Mouse (Mus musculus) forebrain, embryonic 13.5 days (tissue): ENCODE data around the gene Mfge8. TPM values are rescaled to one million over a fixed set of nuclear protein-coding genes. Genes with fewer than 3 reads are reported as not detected.
A peak's percentile ranks its signal among the peaks of the same experiment; 100 is the strongest.

Source experiments
- ATAC-seq: fragments of 200-750 bp; cut with Nextera tagmentation; 2 replicates; pipeline ENCODE4 v1.8.0; 2017
- H3K27ac ChIP-seq: fragments of 300-500 bp; sonication (generic); 2 replicates; pipeline ENCODE4 v1.5.1; 2015; ENCODE audit warnings: inconsistent platforms, mild to moderate bottlenecking, moderate library complexity
- H3K27me3 ChIP-seq: fragments of 300-500 bp; sonication (generic); 2 replicates; pipeline ENCODE4 v1.6.1; 2015; ENCODE audit warnings: mild to moderate bottlenecking, inconsistent platforms
- H3K36me3 ChIP-seq: fragments of 300-500 bp; sonication (generic); 2 replicates; pipeline ENCODE4 v1.6.1; 2015; ENCODE audit warnings: mild to moderate bottlenecking, inconsistent platforms; ENCODE audit not compliant: poor library complexity, severe bottlenecking
- H3K4me1 ChIP-seq: fragments of 300-500 bp; sonication (generic); 2 replicates; pipeline ENCODE4 v1.6.1; 2015; ENCODE audit warnings: inconsistent platforms
- H3K4me2 ChIP-seq: fragments of 300-500 bp; sonication (generic); 2 replicates; pipeline ENCODE4 v1.6.1; 2015; ENCODE audit warnings: inconsistent platforms, mild to moderate bottlenecking, moderate library complexity
- H3K4me3 ChIP-seq: fragments of 300-500 bp; sonication (generic); 2 replicates; pipeline ENCODE4 v1.5.1; 2015; ENCODE audit warnings: mild to moderate bottlenecking, inconsistent platforms
- H3K9ac ChIP-seq: fragments of 300-500 bp; sonication (generic); 2 replicates; pipeline ENCODE4 v1.6.1; 2015; ENCODE audit warnings: mild to moderate bottlenecking, inconsistent platforms
- H3K9me3 ChIP-seq: fragments of 300-500 bp; sonication (generic); replicated peaks from 2 replicates; pipeline ENCODE4 v1.6.1; 2016; ENCODE audit warnings: inconsistent platforms
- WGBS: fragments of 180-500 bp; shearing (Covaris S2); methylation state at CpG from one replicate; pipeline ENCODE4 v1.1.7; 2015; 5-methylcytosine and 5-hydroxymethylcytosine counted together
- polyA plus RNA-seq: library from polyadenylated mRNA; unstranded; fragments of >200 nt; fragmentation: Nextera tagmentation; extraction: Ambion mirVana; gene quantifications from 2 replicates; pipeline ENCODE4 v1.2.1, GENCODE M21; 2015

Mfge8 gene
- polyA plus RNA-seq, 1 experiment from 2014 or later = 80.3 TPM

DNA sequence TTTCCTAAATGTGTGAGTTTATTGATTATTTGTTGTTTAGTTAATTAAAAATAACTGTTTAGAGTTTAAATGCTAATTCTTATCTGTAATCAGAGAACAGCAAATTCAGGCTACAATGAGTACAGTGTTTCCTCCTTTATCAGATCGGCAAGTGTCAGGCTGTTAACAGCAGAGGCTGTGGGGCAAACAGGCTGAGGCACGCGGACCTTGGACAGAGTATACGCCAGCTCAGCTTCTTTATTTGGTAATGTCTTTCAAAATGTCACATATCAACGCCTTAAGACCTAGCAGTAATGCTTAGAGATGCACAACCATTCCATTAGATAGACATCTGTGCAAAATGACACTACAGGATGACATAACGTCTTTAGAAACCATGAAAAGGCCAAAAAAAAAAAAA, 662 bp upstream of the Mfge8 start:
- H3K27ac ChIP-seq = no peak overlapping the region
- WGBS = 69% methylated on average over 6 of the region's 6 CpGs
- H3K27me3 ChIP-seq = no peaks in the 10 kb centered on the region
- H3K4me2 ChIP-seq = peak overlapping the region; percentile 90
- no peaks in the 10 kb centered on the region for H3K9me3 ChIP-seq
- H3K9ac ChIP-seq = no peak overlapping the region
- H3K4me1 ChIP-seq = peaks cover 28% of the 10 kb centered on the region
- ATAC-seq = no peak
- H3K4me3 ChIP-seq = no peak overlapping the region
- H3K36me3 ChIP-seq = 0 out of 2 replicates have a peak, but pooled peaks cover 2% of the 10 kb centered on the region

- H3K36me3 ChIP-seq = peaks cover 10% of the 10 kb centered on the region; the same call in 1 of the 2 replicates
- no peak overlapping the region; the same call in 1 of the 2 replicates for H3K27ac ChIP-seq
- H3K9ac ChIP-seq = peak overlapping the region; percentile 71
- ATAC-seq = no peak
- no peaks in the 10 kb centered on the region for H3K27me3 ChIP-seq
- H3K4me1 ChIP-seq = peaks cover 28% of the 10 kb centered on the region
- H3K4me3 ChIP-seq = peak overlapping the region; percentile 64
- WGBS = 1% methylated on average over 20 of the region's 20 CpGs
- no peaks in the 10 kb centered on the region for H3K9me3 ChIP-seq
- peak overlapping the region; percentile 90 for H3K4me2 ChIP-seq
Measured at GRCm38 (mm10) chr7:79147931-79148653, 768 bp downstream of the Mfge8 start.

DNA sequence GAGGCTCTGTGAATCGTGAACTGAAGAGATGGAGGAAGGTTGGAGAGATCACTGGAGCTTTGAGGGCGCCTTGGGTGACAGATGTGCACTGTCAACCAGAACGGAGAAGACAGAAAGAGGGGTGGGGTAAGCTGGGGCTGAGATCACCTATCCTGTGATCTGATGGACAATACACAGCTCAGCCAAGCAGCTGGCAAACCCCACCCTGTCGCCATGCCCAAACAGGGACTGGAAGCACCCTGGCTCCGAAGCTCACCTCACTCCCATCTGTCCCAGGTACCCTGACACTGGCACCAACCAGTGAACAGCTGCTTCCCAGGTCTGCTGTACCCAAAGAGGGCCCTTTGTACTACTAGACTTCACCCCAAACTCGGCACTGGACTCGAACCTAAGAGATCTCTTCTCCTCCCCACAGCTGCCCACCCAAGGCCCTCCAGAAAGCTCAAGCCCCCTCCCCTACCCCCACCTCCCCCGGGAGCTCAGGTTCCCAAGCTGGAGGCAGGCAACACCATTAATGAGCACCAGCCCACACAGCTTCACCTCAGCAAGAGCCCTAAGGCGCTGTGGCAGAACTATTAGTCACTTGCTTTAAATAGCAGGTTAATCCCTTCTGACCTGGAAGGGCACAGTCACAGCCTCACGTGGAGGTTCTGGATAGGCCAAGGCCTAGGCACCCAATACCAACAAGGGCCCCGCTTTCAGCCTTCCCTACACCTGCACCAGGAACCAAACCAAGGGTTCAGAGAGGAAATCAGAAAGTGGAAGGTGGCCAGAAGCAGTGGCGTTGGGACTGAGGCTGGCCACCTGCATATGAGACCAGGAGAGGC, 1.6 kb downstream of the Mfge8 start:
- Histone ChIP-seq H3K4me1 (peaks cover 28% of the 10 kb centered on the region), H3K4me3 (peak overlapping the region; percentile 64), H3K27ac (no peak overlapping the region), H3K4me2 (peak overlapping the region; percentile 90), H3K27me3 (no peaks in the 10 kb centered on the region), H3K36me3 (peaks cover 19% of the 10 kb centered on the region), H3K9ac (0 out of 2 replicates have a peak overlapping the region, but pooled peaks have one; percentile 3), H3K9me3 (no peaks in the 10 kb centered on the region)
- WGBS = 57% methylated on average over 12 of the region's 12 CpGs
- ATAC-seq = no peak

DNA sequence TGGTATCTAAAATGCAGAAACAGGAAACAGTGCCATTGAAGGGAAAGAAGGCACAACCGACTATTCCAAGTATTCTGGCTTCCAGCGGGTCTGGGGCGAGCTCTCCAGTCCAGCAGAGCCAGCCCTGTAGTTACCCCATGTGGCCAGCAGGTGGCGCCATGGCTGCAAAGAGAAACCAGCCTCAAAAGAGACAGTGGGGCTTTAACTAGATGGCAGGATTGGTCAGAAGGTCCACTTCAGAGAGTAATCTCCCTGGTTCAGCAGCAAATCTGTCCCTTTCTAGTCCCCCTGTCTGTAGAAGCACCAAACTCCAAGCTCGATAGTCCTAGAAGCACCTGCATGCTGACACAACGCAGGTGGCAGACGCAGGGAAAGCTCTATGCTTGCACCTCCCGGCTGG, 8.0 kb downstream of the Mfge8 start:
- Histone ChIP-seq H3K36me3 (peaks cover 28% of the 10 kb centered on the region), H3K4me3 (no peak overlapping the region), H3K27ac (no peak overlapping the region), H3K4me2 (no peak overlapping the region), H3K27me3 (no peaks in the 10 kb centered on the region), H3K9ac (no peak overlapping the region; the same call in 1 of the 2 replicates), H3K4me1 (no peaks in the 10 kb centered on the region), H3K9me3 (no peaks in the 10 kb centered on the region)
- 30% methylated on average over 8 of the region's 8 CpGs for WGBS
- ATAC-seq = peak; percentile 48

DNA sequence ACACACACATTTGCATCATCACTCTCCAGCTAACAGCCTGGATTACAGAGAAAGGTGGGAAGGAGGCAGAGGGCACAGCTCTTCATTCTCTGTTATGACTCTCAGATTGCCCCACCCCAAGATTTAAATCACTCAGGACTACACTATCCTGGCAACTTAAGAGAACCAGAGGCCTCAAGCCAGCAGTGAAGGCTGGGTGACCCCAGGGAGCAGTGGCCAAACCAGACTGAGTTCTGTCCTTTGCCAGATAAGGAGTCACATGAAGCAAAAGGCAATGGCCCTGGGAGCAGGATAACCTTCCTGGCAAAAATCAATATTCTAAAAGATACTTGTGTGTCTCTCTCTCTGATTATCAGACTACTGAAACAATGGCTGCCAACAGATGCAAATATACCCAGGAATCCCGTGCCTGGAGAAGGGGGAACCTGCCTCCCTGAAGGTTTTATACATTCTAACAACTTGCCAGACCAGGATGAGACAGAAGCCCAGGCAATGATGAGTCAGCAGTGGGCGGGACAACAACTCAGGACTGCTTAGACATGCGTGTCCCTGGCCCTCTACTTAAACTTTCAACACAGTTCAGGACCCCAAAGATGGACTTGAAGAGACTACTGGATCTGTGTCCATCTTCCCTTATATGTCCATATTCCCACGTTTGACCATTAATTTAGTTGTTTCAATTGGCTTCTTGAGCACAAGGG, 8.8 kb downstream of the Mfge8 start:
- Histone ChIP-seq H3K4me3 (no peak overlapping the region), H3K4me2 (no peak overlapping the region), H3K4me1 (no peaks in the 10 kb centered on the region), H3K27ac (no peak overlapping the region), H3K27me3 (no peaks in the 10 kb centered on the region), H3K36me3 (peaks cover 33% of the 10 kb centered on the region), H3K9ac (no peak overlapping the region), H3K9me3 (no peaks in the 10 kb centered on the region)
- 58% methylated on average over 4 of the region's 4 CpGs for WGBS
- ATAC-seq = no peak

GRCm38 (mm10) chr7:79139328-79139824, 9.5 kb downstream of the Mfge8 start:
- Histone ChIP-seq H3K4me2 (no peak overlapping the region), H3K27ac (no peak overlapping the region), H3K27me3 (no peaks in the 10 kb centered on the region), H3K4me1 (no peaks in the 10 kb centered on the region), H3K36me3 (peaks cover 38% of the 10 kb centered on the region), H3K9ac (no peak overlapping the region), H3K9me3 (no peaks in the 10 kb centered on the region), H3K4me3 (no peak overlapping the region)
- WGBS = 51% methylated on average over 6 of the region's 6 CpGs
- no peak for ATAC-seq

DNA sequence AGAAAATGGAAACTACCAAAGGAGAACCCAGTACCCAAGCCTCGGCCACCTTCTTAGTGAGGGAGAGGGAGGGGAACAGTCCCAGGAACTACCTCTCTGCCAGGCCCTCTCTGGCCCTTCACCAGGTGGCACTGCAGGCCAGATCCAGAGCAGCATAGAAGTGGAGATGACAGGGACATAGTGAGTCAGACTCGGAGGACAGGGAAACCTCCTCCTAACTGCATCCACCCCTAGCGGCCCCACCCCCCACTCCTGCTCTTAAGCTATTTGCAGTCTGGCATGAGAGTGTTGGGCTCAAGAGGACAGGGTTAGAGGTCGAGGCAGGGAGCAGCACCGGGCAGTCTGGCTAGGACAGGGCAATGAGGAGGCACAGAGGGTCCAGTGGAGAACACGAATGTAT, 15.5 kb downstream of the Mfge8 start:
- Histone ChIP-seq H3K9ac (no peak overlapping the region), H3K4me1 (peaks cover 20% of the 10 kb centered on the region), H3K4me3 (no peak overlapping the region), H3K9me3 (no peaks in the 10 kb centered on the region), H3K4me2 (no peak overlapping the region), H3K36me3 (peaks cover 24% of the 10 kb centered on the region; the same call in 1 of the 2 replicates), H3K27ac (no peak overlapping the region), H3K27me3 (peaks cover 13% of the 10 kb centered on the region)
- ATAC-seq = no peak
- whole genome bisulfite sequencing = 39% methylated on average over 6 of the region's 6 CpGs

DNA sequence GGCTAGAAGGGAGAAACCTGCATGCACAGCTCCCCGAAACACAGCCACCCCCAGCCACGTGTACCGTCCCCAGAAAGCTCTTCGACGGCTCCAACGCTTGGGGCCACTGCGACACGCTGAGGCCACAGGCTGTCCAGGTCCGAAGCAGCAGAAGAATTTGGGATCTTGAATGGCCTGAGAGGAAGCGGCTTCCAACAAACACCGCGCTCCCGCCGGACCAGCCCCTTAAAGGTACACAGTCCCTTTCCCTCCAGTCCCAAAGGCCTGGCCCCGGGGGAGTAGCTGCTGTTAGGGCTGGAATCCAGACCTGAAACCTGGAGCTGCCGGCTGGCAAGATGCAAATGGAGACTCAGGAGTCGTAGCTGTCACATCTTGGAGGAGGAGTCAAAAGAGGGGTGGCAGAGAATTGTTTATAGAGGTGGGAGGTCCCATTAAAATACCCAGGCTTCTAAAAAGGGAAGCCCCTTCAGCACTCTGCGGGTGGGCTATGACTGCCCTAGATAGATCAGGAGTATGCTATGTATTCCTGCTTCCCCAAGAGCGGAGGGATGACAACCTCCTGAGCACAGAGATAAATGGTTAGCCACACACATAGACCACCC, 17.9 kb downstream of the Mfge8 start, which contains the start of gene Hapln3:
Hapln3 (minus strand) TSS at position 176 of the 602 bp plus-strand sequence.
- ATAC-seq = peak; percentile 39
- 5% methylated on average over 19 of the region's 19 CpGs for WGBS
- Histone ChIP-seq H3K9me3 (no peaks in the 10 kb centered on the region), H3K27ac (no peak within 1 kb of the TSS), H3K27me3 (peaks cover 13% of the 10 kb centered on the region), H3K4me2 (peak within 1 kb of the TSS; percentile 53), H3K9ac (peak within 1 kb of the TSS; percentile 51), H3K4me1 (peaks cover 20% of the 10 kb centered on the region), H3K36me3 (peaks cover 17% of the 10 kb centered on the region; the same call in 1 of the 2 replicates), H3K4me3 (peak within 1 kb of the TSS; percentile 28)

GRCm38 (mm10) chr7:79130385-79130784, 18.5 kb downstream of the Mfge8 start:
- peak; percentile 36; the same call in 1 of the 2 replicates for ATAC-seq
- peak overlapping the region; percentile 51 for H3K9ac ChIP-seq
- no peaks in the 10 kb centered on the region for H3K9me3 ChIP-seq
- WGBS = 15% methylated on average over 13 of the region's 13 CpGs
- H3K27me3 ChIP-seq = peaks cover 13% of the 10 kb centered on the region
- no peak overlapping the region for H3K27ac ChIP-seq
- H3K4me1 ChIP-seq = peaks cover 20% of the 10 kb centered on the region
- peaks cover 12% of the 10 kb centered on the region; the same call in 1 of the 2 replicates for H3K36me3 ChIP-seq
- H3K4me3 ChIP-seq = peak overlapping the region; percentile 28
- peak overlapping the region; percentile 53 for H3K4me2 ChIP-seq

DNA sequence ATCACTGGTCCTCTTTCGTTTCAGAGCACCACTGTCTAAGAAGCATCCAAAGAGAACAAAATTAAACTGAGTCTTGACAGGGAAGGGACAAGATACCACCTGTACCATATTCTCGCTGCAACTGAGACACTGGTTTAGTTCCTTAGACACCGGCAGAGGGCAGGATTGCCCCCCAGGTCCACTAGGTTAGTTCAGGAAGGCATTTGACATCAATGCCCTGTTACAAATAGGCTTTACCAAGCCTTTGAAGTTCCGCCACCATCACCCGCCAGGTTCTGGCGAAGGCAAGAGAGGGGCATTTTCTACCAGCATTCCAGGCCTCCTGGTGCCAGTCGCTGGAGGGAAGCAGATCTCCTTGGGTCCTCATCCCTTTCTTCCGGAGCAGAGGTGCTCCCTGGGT, 19.0 kb downstream of the Mfge8 start:
- H3K4me3 ChIP-seq = no peak overlapping the region; the same call in 1 of the 2 replicates
- H3K36me3 ChIP-seq = peaks cover 9% of the 10 kb centered on the region; the same call in 1 of the 2 replicates
- H3K27ac ChIP-seq = no peak overlapping the region
- H3K9me3 ChIP-seq = no peaks in the 10 kb centered on the region
- no peak for ATAC-seq
- peaks cover 13% of the 10 kb centered on the region for H3K27me3 ChIP-seq
- peaks cover 20% of the 10 kb centered on the region for H3K4me1 ChIP-seq
- H3K4me2 ChIP-seq = peak overlapping the region; percentile 53
- 0 out of 2 replicates have a peak overlapping the region, but pooled peaks have one; percentile 51 for H3K9ac ChIP-seq
- 16% methylated on average over 8 of the region's 8 CpGs for WGBS

- WGBS = 72% methylated on average over 5 of the region's 5 CpGs
Measured at GRCm38 (mm10) chr7:79123465-79123864, 25.4 kb downstream of the Mfge8 start.

More at GRCm38 (mm10) chr7:79123465-79123864, 25.4 kb downstream of the Mfge8 start:
- Histone ChIP-seq H3K4me1 (no peaks in the 10 kb centered on the region), H3K9ac (no peak overlapping the region), H3K4me2 (no peak overlapping the region), H3K9me3 (no peaks in the 10 kb centered on the region), H3K27me3 (no peaks in the 10 kb centered on the region), H3K4me3 (no peak overlapping the region), H3K27ac (no peak overlapping the region), H3K36me3 (no peaks in the 10 kb centered on the region)
- peak; percentile 62; the same call in 1 of the 2 replicates for ATAC-seq
